Mouse (Mus musculus) small intestine, adult 2 months (tissue): Measurements from ENCODE around the gene Nol6.

ENCODE experiments used
- CTCF ChIP-seq: fragments of 200-500 bp; IDR thresholded peaks from 2 replicates; pipeline ENCODE4 v1.5.1; 2012; ENCODE audit warnings: low read depth, mild to moderate bottlenecking, control low read depth, inconsistent platforms, low read length, moderate library complexity, mixed read lengths; ENCODE audit not compliant: insufficient replicate concordance, insufficient read length; ENCODE audit errors: extremely low read depth
- POLR2A ChIP-seq: fragments of 200-500 bp; IDR thresholded peaks from 2 replicates; pipeline ENCODE4 v1.6.1; 2012; ENCODE audit warnings: low read depth, mild to moderate bottlenecking, control low read depth, inconsistent platforms, low read length, moderate library complexity

DNA sequence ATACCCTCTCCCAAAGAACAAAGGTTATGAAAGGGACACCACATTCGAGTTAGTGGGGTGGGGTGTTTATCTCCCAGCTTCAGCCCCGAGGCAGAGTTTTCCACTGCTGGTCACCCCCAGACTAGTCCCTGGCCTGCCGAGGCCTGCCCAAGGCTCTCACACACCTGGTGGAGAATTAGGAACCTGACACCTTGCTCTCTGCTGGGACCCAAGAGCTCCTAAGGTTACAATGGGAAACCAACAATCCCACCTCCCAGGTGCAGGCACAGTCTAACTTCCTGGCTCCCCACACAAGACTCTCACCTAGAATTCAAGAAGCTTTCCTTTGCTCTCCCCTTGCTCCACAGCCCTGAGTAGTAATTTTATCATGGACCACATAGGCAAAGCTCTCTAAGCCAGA is 7.4 kb downstream of the Nol6 start:
- no peak for TF ChIP-seq CTCF
- TF ChIP-seq POLR2A = no peak
